Mouse (Mus musculus): ENCODE results near the gene Lyrm7. TPM values are rescaled to one million over a fixed set of nuclear protein-coding genes. Genes with fewer than 3 reads are reported as not detected.
"Not testable (repeated sequence)": the region's sequence is repeated elsewhere in the genome, so short reads cannot be mapped to it uniquely, and the experiment has no call there.

The Lyrm7 gene
- total RNA-seq, 2 experiments from 2014 or later, result 29.0 to 32.0 TPM

- no peak for DNase-seq (ENCODE audit: low spot score in 2 of 2)
- intact Hi-C loops (cut with DNase I), result loop anchor here (2.0 to 10.0 kb wide), 2 partner anchors 73 to 555 kb away; partner anchors contain the start of genes Acsl6 and Cdc42se2
Measured at GRCm38 (mm10) chr11:54859322-54860165, 1.2 kb downstream of the Lyrm7 start.

GRCm38 (mm10) chr11:54858880-54859279 lies 1.8 kb downstream of the Lyrm7 start:
- intact Hi-C loops (cut with DNase I), result not testable (repeated sequence)

GRCm38 (mm10) chr11:54851656-54852055 lies 9.1 kb downstream of the Lyrm7 start:
- intact Hi-C loops (cut with DNase I), result no loop called here
- no peak for DNase-seq (ENCODE audit: low spot score in 2 of 2)

More at GRCm38 (mm10) chr11:54858880-54859279, 1.8 kb downstream of the Lyrm7 start:
- DNase-seq (ENCODE audit: low spot score in 2 of 2), result not testable (repeated sequence)

GRCm38 (mm10) chr11:54849961-54850758 lies 10.6 kb downstream of the Lyrm7 start:
- DNase-seq (ENCODE audit: low spot score in 2 of 2), result no peak
- intact Hi-C loops (cut with DNase I), result no loop called here

GRCm38 (mm10) chr11:54845470-54846442 lies 15.0 kb downstream of the Lyrm7 start:
- no peak for DNase-seq (ENCODE audit: low spot score in 2 of 2)
- intact Hi-C loops (cut with DNase I), result no loop called here

GRCm38 (mm10) chr11:54844959-54845358 lies 15.8 kb downstream of the Lyrm7 start:
- intact Hi-C loops (cut with DNase I), result no loop called here
- DNase-seq (ENCODE audit: low spot score in 2 of 2), result no peak

GRCm38 (mm10) chr11:54844424-54844823 lies 16.3 kb downstream of the Lyrm7 start:
- intact Hi-C loops (cut with DNase I), result no loop called here
- DNase-seq (ENCODE audit: low spot score in 2 of 2), result no peak

- intact Hi-C loops (cut with DNase I), result no loop called here
- peak in 1 of 2 experiments; percentile 15 for DNase-seq (ENCODE audit: low spot score in 2 of 2)
Measured at GRCm38 (mm10) chr11:54840891-54841290, 19.8 kb downstream of the Lyrm7 start.

GRCm38 (mm10) chr11:54839696-54840095 lies 21.0 kb downstream of the Lyrm7 start:
- DNase-seq (ENCODE audit: low spot score in 2 of 2), result no peak
- intact Hi-C loops (cut with DNase I), result no loop called here

- peak in 1 of 2 experiments; percentile 25 for DNase-seq (ENCODE audit: low spot score in 2 of 2)
Measured at GRCm38 (mm10) chr11:54836106-54836505, 24.6 kb downstream of the Lyrm7 start.

GRCm38 (mm10) chr11:54834596-54834995 lies 26.1 kb downstream of the Lyrm7 start:
- intact Hi-C loops (cut with DNase I), result no loop called here
- no peak for DNase-seq (ENCODE audit: low spot score in 2 of 2)

More at GRCm38 (mm10) chr11:54836106-54836505, 24.6 kb downstream of the Lyrm7 start:
- intact Hi-C loops (cut with DNase I), result no loop called here

- peak; percentile 85 to 89 for DNase-seq (ENCODE audit: low spot score in 2 of 2)
- intact Hi-C loops (cut with DNase I), result loop anchor here (1.0 kb wide), 1 partner anchor 29 kb away; no protein-coding TSS in a partner anchor
Measured at GRCm38 (mm10) chr11:54833833-54834232, 26.9 kb downstream of the Lyrm7 start.

GRCm38 (mm10) chr11:54826819-54827218 lies 33.9 kb downstream of the Lyrm7 start:
- DNase-seq (ENCODE audit: low spot score in 2 of 2), result no peak
- intact Hi-C loops (cut with DNase I), result no loop called here

- DNase-seq (ENCODE audit: low spot score in 2 of 2), result no peak
- intact Hi-C loops (cut with DNase I), result no loop called here
Measured at GRCm38 (mm10) chr11:54825774-54826173, 34.9 kb downstream of the Lyrm7 start.

GRCm38 (mm10) chr11:54823467-54823866 lies 37.2 kb downstream of the Lyrm7 start:
- DNase-seq (ENCODE audit: low spot score in 2 of 2), result peak; percentile 38 to 53
- intact Hi-C loops (cut with DNase I), result no loop called here

GRCm38 (mm10) chr11:54819489-54819888 lies 41.2 kb downstream of the Lyrm7 start:
- intact Hi-C loops (cut with DNase I), result no loop called here
- DNase-seq (ENCODE audit: low spot score in 2 of 2), result no peak

GRCm38 (mm10) chr11:54817449-54817848 lies 43.3 kb downstream of the Lyrm7 start:
- no peak for DNase-seq (ENCODE audit: low spot score in 2 of 2)
- intact Hi-C loops (cut with DNase I), result no loop called here

- no peak for DNase-seq (ENCODE audit: low spot score in 2 of 2)
- intact Hi-C loops (cut with DNase I), result no loop called here
Measured at GRCm38 (mm10) chr11:54815659-54816058, 45.1 kb downstream of the Lyrm7 start.

- DNase-seq (ENCODE audit: low spot score in 2 of 2), result peak; percentile 46 to 59
- intact Hi-C loops (cut with DNase I), result no loop called here
Measured at GRCm38 (mm10) chr11:54812812-54813516, 47.8 kb downstream of the Lyrm7 start.

Data from left cerebral cortex, postnatal 36 days (tissue).